Mouse (Mus musculus) thymus, postnatal 36 days (tissue): ENCODE data around the gene Ddb1.
A peak's percentile ranks its signal among the peaks of the same experiment; 100 is the strongest.

Experiments used
- DNase-seq, 2 experiments: peaks; one replicate each; pipeline ENCODE4 v3.0.0; 2022; ENCODE audit warnings: mixed read lengths in 2 of 2

Ddb1 gene

DNA sequence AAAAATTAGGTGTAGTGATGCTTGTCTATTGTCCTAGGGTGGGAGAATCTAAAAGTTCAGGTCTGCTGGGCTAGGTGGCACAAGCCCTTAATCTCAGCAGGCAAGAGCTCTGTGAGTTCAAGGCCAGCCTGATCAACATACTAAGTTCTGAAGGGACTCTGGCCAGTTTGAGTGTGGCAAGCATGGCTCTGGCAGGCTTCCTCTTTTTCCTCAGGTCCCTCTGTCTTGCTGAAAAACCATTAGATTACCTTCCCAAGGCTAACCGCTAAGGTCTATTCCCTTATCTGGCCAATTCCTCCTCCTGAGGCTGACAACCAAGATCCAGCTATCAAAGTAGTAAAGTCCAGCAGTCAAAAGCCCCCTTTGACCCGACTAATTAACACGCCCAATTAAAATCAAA lies 57.5 kb downstream of the Ddb1 start:
- no peak for DNase-seq

DNA sequence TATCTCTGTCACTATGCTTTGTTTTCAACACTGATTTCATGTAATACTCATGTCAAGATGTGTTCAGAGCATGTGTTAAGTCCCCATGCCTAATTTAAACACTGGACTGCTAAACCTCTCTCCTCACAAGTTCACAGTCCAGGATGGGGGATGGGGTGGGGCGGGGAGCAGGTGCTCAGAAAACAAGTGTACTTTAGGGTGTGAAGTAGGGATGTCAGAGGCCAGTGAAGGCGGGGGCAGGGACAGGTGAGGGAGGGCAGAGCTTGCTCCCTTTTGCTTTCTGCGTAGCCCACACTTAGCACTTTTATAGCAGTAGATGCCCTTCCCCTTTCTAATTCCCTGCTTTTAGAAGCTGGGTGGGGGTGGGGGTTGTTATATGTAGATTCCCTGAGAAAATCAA lies 60.0 kb downstream of the Ddb1 start:
- no peak for DNase-seq

DNA sequence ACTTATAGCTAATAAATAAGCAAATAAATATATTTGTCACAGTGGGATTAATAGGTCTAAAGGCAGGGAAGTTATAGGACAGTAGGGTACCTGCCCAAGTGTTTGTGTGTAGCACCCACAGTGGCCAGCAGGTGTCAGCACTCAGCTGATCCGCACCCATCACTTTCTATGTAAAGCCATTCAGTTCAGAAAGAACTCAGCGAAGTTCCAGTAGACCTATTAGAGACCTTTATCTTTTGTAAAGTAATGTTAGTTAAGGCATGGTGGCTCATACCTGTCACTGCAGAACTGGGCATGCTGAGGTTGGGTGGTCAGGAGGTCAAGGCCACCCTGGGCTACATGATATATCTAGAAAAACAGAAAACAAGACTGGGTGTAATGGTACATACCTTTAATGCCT lies 60.4 kb downstream of the Ddb1 start:
- DNase-seq = peak; percentile 58 to 66

DNA sequence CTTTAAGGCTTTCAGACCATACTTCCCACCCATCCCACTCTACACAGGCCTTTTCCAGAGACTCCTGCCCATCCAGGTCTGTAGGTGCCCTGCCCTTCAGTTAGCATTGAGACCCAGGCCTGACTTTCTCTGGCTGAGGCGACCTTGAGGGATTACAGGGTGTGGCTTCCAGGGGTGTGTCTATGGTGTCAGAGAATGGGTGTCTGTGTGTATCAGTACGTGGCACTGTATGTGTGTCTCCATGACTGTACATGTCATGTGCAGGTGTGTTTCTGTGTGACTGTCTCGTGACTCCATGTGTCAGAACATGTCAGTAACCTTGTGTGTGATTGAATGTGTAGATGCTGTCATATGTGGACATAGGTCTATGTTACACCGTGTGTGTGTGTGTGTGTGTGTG lies 66.2 kb downstream of the Ddb1 start:
- no peak for DNase-seq

DNA sequence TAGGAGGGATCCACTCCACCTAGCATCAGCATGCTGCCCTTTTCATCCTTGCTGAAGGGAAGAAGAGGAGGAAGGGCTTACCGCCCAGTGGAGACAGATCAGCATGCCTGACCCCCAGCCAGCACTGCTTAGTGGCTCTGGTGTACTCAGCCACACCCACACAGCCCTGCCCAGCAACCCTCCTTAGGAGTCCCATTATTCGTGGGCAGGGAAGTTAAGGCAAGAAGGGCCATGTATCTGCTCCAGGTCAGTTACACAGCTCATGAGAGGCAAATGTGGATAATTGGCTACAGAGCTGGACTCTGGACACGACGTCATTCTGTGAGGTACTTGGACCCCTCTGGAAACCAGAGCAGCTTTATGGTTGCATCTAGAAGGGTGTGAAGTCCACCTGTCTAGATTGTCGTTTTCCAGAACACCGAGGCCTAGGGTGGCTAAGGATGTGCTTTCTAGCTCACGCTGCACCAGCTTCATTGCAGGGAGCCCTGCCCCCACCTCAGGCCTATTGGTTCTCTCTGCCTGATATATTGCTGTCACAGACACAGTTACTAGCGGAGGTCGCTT lies 66.8 kb downstream of the Ddb1 start:
- no peak for DNase-seq

DNA sequence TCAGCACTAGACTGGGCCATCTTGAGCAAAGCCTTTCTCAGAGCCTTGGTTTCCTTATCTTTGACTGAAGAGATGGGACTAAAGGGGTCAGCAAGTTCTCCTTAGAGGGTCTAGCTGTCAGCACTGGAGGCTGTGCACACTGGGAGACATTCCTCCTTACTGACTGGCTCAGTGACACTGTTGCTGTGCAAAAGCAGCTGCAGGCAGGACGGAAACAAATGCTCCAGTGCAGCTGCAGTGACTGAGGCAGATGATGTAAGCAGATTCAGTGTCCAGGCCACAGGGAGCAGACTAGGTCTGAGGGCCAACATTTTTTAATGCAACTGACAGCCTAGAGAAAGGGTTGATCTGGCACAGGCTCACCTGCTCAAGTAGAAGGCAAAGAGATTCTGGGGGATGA lies 68.1 kb downstream of the Ddb1 start:
- no peak for DNase-seq

DNA sequence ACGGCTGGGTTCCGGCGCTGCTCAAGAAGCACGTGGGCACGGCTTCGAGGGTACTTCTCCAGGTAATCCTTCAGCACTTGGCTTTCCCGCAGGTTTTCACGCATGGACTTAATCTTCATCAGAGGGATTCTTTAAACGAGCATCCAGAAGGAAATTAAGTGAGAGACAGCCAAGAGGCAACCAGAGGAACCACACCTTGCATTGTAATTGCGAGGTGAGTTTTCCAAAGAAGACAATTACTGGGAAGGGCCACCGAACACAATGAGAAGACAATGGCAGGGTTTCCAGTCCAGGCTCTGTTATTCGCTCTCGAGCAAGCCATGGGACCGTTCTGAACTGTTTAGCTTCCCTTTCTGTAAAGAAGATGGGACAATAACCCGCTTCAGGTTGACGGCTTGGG lies 71.5 kb downstream of the Ddb1 start:
- DNase-seq = no peak

DNA sequence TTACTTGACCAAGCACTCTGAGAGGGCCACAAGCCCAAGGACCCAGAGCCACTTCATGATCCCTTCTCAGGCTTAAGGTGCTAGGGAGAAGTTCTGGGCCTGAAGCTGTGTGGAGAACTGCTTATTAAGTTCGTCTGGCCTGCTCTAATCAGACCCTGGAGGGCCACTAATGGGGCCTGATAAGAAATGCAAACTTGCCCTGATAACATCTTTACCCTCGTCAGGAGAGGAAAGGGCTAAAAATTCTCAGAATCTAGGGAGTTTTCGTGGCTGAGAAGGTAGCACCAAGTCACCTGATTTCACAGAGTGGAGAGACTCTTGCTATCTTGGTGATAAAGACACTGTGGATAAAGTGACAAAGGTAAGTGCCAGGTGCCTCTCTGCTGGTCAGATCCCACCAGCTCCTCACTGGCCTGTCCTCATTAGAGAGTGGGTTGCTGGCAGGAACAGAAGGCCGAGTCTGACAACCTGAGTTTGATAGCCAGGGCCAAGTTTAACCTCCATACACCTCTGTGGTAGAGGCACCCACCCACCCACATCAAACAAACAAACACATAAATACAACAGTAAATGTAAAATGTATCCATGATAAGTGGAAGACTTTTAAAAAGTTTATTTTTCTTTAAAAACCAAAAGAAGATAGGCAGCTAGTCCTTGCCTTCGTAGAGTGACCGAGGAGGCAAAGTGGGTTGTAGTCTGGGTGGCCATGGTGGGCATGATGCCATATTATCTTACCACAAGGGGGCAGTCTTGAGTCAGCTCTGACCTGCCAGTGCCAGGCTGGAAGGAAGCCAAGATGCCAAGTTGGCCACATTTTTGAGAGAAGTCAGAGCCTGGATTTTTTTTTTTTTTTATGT lies 73.0 kb downstream of the Ddb1 start, which contains the start of gene Pga5:
Gene Pga5, minus strand, starts transcription at position 157 of the 857 bp plus-strand sequence.
- peak; percentile 45 to 51 for DNase-seq

DNA sequence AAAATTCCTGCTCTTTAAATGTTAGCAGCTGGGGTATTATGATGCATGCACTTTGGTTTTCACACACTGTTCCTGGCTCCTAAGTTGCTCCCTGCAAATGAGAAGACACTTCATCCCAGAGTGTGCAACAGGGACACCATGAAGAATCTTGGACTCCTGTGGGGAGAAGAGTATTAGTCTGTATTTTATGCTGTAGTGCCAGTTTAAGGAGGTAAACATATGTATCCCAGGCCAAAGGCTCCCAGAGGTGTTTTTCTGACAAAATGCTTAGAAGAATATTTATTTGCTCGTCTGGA lies 73.6 kb downstream of the Ddb1 start:
- DNase-seq = no peak
